Mouse (Mus musculus) CD4-positive naive resting alpha-beta T cell, adult 76 days (primary cell): ENCODE data around the gene Pms2. TPM values are rescaled to one million over a fixed set of nuclear protein-coding genes. Genes with fewer than 3 reads are reported as not detected.

Experiments used
- total RNA-seq: library from RNA; stranded (reverse); gene quantifications from one replicate; pipeline ENCODE4 v1.2.4, GENCODE M21; 2023

Pms2 gene
- total RNA-seq: 36.9 TPM

GRCm38 (mm10) chr5:143909417-143910400 lies at the start of gene Pms2, which contains the start of gene Aimp2:
TSS of gene Pms2 (plus strand) at chr5:143909964.
TSS of gene Aimp2 (minus strand) at chr5:143909847.

DNA sequence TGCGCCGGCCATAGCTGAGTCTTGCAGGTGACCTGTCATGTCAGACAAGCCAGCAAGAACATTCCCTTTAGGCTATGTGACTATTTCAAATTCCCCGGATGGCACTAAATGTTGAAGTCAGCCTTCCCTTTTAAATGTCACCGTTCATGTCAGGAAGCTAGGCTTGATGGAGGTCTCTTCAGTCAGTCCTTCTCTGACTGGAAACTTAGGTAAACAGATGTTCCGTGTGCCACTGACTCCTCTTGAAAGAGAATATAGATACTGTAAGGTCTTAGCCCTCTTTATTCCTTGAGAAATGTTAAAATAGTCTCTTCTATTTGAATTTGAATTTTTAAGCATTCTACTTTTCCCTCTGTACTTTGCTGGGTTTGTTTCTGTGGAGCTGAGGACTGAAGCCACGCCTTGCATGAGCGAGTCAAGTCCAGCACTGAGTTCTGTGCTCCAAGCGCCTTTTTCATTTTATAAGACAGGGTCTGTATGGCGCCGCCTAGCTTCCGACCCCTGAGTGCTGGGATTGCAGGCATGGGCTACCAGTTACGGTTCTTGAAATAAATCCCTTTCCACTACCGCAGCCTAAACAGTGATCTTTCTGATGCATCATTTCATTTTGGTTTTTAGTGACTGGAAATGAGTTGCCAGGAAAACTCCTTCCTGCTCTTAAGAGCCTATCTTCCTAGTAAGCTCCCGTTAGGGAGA lies 12.0 kb upstream of the Pms2 start, which contains the start of gene Ankrd61:
TSS of gene Ankrd61 (minus strand) at position 51 of the 696 bp plus-strand sequence.

GRCm38 (mm10) chr5:143927875-143928274 lies 18.1 kb downstream of the Pms2 start, which contains the start of gene Gm42421:
TSS of gene Gm42421 (plus strand) at chr5:143928175.

DNA sequence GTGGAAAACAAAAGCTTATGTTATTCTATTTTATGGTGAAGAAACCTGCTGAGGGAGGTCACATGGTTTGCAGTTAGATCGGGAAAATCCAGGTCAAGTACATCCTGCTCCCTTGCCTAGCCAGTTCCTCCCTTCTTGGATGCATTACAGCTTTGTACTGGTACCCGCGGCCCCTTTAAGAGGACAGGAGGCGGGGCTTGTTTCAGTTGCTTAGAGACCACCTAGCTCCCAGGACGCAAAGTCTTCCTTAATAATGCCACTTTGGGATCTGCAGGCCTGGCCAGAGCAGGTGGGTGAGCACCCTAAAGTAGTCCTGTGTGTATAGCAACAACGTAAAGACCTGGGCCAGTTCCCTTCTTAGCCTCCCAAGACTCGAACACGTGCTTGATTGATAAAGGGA lies 23.1 kb downstream of the Pms2 start, which contains the start of gene Rsph10b:
TSS of gene Rsph10b (plus strand) at position 205 of the 400 bp plus-strand sequence.

Other genes starting within 250 kb of the Pms2 start
- 38.0 TPM for gene Usp42, start 177.7 kb upstream of the Pms2 start, total RNA-seq
- 41.9 TPM for gene Eif2ak1, start 92.2 kb upstream of the Pms2 start, total RNA-seq
- 0.32 TPM for gene Ankrd61, start 12.3 kb upstream of the Pms2 start, total RNA-seq
- 20.6 TPM for gene Aimp2, start 117 bp upstream of the Pms2 start, total RNA-seq
- gene Gm42421, start 18.2 kb downstream of the Pms2 start, total RNA-seq: 3.1 TPM
- 0.38 TPM for gene Rsph10b, start 23.1 kb downstream of the Pms2 start, total RNA-seq
- gene Ccz1, start 104.9 kb downstream of the Pms2 start, total RNA-seq: 80.4 TPM
- gene Ocm, start 116.7 kb downstream of the Pms2 start, total RNA-seq: not detected
- 35.8 TPM for gene Lmtk2, start 190.5 kb downstream of the Pms2 start, total RNA-seq